Mouse (Mus musculus): ENCODE measurements around the gene Pex16. TPM values are rescaled to one million over a fixed set of nuclear protein-coding genes. Genes with fewer than 3 reads are reported as not detected.

Gene Pex16
- polyA plus RNA-seq, 1 experiment from 2014 or later: 26.1 TPM

DNA sequence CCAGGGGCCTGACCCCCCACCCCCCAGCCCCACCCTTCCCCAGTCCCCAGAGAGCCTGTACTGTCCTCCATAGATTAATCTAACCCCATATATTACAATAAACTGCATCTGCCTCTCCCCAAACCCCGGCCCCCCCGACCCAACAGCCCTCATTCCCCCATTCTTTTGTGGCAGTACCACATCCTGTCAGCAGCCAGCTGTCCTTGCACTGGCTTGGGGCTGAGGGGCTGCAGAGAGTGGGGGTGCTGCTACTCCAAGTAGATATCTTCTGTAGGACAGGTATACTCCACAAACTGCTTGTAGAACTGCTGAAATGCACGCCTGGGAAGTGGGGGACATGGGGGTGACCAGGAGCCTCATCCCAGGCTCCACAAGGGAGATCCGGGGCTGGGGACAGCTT lies 9.6 kb downstream of the Pex16 start:
- no peak for DNase-seq (ENCODE audit: low spot score)
- H3K9me3 ChIP-seq (replicated peaks): no peaks in the 10 kb centered on the region
- H3K27ac ChIP-seq (replicated peaks): no peak overlapping the region
- peaks cover 30% of the 10 kb centered on the region for H3K4me1 ChIP-seq
- 81% methylated on average over 4 of the region's 4 CpGs for WGBS
- H3K36me3 ChIP-seq: peaks cover 91% of the 10 kb centered on the region
- H3K4me3 ChIP-seq: no peak overlapping the region
- no peaks in the 10 kb centered on the region; the same call in 1 of the 2 replicates for H3K27me3 ChIP-seq (ENCODE audit: low read depth, poor library complexity, severe bottlenecking)

DNA sequence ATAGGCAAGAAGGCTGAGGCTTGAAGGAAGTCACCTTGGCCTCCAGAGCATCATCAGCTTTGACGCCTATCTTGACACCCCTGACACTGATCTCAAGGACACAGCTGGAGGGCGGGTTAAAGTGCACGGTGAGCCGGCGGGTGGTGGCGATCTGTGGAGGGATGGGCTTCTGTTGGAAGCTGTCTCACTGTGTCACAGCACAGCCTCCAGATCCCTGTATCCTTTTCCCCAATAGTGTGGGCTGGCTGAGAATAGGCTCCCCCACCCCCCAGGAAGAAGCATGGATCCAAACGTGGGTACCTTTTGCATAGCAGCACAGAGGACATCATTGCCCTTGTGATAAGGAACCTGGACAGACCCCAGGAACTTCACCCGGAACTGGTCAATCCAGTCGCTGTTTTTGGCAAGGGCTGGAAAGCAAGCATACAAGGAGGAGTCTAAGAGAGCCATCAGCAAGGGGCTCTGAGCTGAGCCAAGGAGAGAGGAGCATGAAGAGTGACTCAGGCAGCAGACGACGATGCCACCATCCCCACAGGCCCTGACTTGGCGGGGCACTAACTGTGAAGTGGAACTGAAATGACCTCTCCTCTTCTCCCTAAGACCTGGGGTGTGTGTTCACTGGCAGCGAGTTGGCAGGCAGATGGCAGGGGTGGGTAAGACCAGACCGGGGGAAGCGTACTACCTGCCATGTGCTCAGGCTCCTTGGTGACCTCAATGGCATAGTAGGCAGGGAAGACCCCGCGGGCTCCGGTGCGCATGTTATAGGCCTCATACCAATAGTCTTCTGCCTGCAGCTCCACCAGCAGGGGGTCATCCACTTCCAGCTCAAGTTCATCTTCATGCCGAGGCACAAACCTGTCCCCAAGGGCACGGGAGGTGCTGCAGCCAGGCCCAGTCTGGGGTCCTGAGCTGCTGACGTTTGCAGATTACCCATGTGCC lies 10.9 kb downstream of the Pex16 start:
- DNase-seq (ENCODE audit: low spot score): no peak
- Histone ChIP-seq H3K36me3 (peaks cover 78% of the 10 kb centered on the region), H3K27me3 (ENCODE audit: low read depth, poor library complexity, severe bottlenecking) (no peaks in the 10 kb centered on the region; the same call in 1 of the 2 replicates), H3K4me3 (no peak overlapping the region), H3K4me1 (peaks cover 42% of the 10 kb centered on the region), H3K9me3 (replicated peaks) (no peaks in the 10 kb centered on the region), H3K27ac (replicated peaks) (no peak overlapping the region)
- WGBS: 88% methylated on average over 22 of the region's 22 CpGs

DNA sequence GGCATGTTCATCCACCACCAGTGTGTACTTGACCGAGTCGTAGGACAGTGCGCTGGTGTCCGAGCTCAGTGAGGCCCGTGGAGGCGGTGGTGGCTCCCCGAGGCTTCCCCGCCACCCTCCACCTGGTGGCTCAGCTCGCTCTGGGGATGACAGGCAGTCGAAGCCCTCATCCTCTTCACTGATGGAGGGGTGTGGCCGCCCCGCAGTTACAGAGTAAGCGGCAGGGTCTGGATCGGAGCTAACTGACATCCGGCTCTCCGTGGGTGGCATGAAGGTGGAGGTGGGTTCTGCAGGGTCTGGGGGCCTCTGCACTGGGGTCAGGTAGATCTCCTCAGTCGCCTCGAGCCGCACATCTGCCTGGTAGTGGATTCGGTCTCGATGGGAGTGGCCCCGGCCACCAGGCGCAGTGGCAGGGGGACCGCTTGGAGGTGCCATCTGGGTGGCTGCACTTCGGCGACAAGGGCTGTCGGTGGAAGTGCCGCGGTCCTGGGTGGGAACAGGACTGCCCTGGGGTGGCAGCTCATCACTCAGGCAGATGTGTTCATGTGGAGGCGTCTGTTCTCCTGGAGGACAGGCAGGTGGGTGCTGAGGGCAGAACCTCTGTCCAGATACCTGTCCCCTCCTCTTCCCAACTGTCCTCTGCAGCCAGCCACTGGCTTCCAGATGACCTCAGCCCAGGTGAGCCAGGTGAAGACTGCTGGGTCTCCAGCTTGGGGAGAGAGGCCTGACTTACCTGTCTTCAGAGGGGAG lies 12.5 kb downstream of the Pex16 start:
- peaks cover 50% of the 10 kb centered on the region for H3K4me1 ChIP-seq
- H3K36me3 ChIP-seq: peaks cover 62% of the 10 kb centered on the region
- DNase-seq (ENCODE audit: low spot score): no peak

DNA sequence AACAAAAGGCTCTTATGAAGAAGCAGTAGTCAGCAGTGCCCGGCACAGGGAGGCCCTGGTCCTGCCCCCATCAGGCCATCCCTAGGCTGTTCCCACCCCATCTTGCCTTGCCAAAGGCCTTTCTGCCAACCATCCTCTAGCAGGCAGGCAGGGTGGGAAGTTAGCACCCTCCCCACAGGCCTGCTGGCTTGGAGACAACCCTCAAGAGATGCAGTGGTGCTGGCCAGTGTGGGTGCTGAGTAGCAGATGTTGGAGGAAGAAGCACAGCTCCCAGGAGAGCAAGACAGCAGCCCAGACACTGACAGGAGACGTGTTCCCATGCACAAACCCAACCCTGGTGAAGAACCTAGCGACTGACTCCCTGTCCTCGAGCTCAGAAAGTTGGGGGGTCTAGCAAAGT lies 13.2 kb downstream of the Pex16 start:
- Histone ChIP-seq H3K9me3 (replicated peaks) (no peaks in the 10 kb centered on the region), H3K4me3 (peak overlapping the region; percentile 66), H3K36me3 (peaks cover 55% of the 10 kb centered on the region), H3K4me1 (peaks cover 57% of the 10 kb centered on the region), H3K27ac (replicated peaks) (peak overlapping the region; percentile 93), H3K27me3 (ENCODE audit: low read depth, poor library complexity, severe bottlenecking) (peaks cover 10% of the 10 kb centered on the region)
- DNase-seq (ENCODE audit: low spot score): no peak
- WGBS: 89% methylated on average over 4 of the region's 4 CpGs

More for the DNA sequence above, 12.5 kb downstream of the Pex16 start:
- Histone ChIP-seq H3K9me3 (replicated peaks) (no peaks in the 10 kb centered on the region), H3K4me3 (peak overlapping the region; percentile 66; the same call in 1 of the 2 replicates), H3K27ac (replicated peaks) (peak overlapping the region; percentile 93), H3K27me3 (ENCODE audit: low read depth, poor library complexity, severe bottlenecking) (peaks cover 10% of the 10 kb centered on the region)
- 92% methylated on average over 30 of the region's 30 CpGs for WGBS

DNA sequence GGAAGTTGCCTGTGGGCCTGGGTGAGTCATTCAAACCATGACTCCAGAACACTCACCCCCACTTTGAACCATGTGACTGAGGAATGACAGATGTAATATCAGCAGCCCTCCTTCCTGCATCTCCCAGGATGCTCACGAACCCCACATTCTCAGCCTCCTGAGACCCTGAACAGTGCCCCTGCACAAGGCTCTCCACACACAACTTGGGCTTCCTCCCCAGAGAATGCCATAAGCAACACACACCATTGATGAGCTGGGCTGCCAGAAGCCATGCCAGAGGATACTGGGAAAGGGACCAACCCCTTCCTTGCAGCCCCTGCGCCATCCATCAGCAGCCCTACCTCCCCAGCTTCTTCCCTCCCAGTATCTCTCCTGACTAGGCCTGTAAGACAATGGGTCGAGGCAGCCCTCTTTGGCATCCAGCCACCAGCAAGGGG lies 13.6 kb downstream of the Pex16 start:
- H3K27ac ChIP-seq (replicated peaks): peak overlapping the region; percentile 93
- whole genome bisulfite sequencing: 59% methylated on average over 3 of the region's 3 CpGs

DNA sequence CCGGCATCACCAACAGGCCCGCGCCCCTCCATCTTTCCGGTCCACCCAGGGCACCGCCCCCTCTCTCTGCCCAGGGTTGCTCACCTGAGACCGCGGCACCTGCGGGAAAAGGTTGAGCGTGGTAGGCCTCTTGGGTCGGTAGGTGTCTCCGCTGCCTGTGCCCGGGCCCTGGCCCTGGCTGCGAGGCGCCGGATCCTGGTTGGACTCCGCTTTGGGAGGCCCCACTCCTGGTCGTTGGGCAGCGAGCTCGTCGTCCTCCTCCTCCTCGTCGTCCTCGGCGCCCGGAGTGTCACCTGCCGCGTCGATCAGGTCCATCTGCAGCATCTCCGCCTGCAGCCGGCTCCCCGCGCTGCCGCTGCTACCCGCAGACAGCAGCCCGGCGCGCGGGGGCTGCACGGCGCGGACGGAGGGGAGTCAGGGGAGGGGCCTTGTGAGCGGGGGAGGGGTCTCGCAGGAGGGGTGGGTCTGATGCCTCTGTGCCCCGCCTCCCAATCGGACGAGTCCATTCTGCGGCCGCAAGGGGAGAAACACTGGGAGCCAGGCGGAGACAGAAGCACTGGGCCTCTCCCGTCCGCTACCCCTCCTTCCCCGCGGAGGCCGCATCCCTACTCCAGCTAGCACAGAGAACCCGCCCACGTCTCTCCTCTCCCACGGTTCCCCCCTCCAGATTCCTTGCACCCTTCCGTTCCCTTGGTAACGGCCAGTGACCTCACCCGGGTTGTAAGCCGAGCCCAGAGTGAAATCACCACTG lies 14.6 kb downstream of the Pex16 start:
- WGBS: under 1% methylated on average over 61 of the region's 62 CpGs
- peak overlapping the region; percentile 93 for H3K27ac ChIP-seq (replicated peaks)
- H3K36me3 ChIP-seq: peaks cover 41% of the 10 kb centered on the region
- peak overlapping the region; percentile 66 for H3K4me3 ChIP-seq
- no peaks in the 10 kb centered on the region for H3K9me3 ChIP-seq (replicated peaks)
- peak; percentile 99 for DNase-seq (ENCODE audit: low spot score)
- peaks cover 21% of the 10 kb centered on the region for H3K27me3 ChIP-seq (ENCODE audit: low read depth, poor library complexity, severe bottlenecking)
- peaks cover 68% of the 10 kb centered on the region for H3K4me1 ChIP-seq

More for the DNA sequence above, 13.6 kb downstream of the Pex16 start:
- peaks cover 12% of the 10 kb centered on the region for H3K27me3 ChIP-seq (ENCODE audit: low read depth, poor library complexity, severe bottlenecking)
- no peaks in the 10 kb centered on the region for H3K9me3 ChIP-seq (replicated peaks)
- H3K4me3 ChIP-seq: peak overlapping the region; percentile 66
- no peak for DNase-seq (ENCODE audit: low spot score)
- peaks cover 61% of the 10 kb centered on the region for H3K4me1 ChIP-seq
- H3K36me3 ChIP-seq: peaks cover 51% of the 10 kb centered on the region

DNA sequence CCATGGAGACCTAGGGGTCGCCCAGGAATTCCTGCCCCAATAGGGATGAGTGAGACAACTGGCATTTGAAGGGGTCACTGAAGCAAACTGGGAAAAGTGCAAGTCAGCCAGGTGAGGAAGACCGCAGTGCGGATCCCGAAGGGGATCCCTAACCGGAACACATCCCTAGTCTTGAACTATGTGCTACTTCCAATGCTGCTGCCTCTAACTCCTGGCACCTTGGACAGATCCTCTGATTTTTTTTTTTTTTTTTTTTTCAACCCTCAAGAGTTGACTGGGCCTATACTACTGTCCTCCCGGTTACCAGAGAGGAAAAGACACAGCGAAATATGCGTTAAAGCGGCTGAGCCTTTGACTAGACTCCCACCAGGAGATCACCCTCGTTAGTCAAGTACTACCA lies 15.2 kb downstream of the Pex16 start:
- H3K4me3 ChIP-seq: peak overlapping the region; percentile 66
- H3K27ac ChIP-seq (replicated peaks): peak overlapping the region; percentile 93
- DNase-seq (ENCODE audit: low spot score): no peak
- no peaks in the 10 kb centered on the region for H3K9me3 ChIP-seq (replicated peaks)
- peaks cover 73% of the 10 kb centered on the region for H3K4me1 ChIP-seq
- H3K27me3 ChIP-seq (ENCODE audit: low read depth, poor library complexity, severe bottlenecking): peaks cover 25% of the 10 kb centered on the region
- H3K36me3 ChIP-seq: peaks cover 35% of the 10 kb centered on the region
- 2% methylated on average over 10 of the region's 10 CpGs for WGBS

DNA sequence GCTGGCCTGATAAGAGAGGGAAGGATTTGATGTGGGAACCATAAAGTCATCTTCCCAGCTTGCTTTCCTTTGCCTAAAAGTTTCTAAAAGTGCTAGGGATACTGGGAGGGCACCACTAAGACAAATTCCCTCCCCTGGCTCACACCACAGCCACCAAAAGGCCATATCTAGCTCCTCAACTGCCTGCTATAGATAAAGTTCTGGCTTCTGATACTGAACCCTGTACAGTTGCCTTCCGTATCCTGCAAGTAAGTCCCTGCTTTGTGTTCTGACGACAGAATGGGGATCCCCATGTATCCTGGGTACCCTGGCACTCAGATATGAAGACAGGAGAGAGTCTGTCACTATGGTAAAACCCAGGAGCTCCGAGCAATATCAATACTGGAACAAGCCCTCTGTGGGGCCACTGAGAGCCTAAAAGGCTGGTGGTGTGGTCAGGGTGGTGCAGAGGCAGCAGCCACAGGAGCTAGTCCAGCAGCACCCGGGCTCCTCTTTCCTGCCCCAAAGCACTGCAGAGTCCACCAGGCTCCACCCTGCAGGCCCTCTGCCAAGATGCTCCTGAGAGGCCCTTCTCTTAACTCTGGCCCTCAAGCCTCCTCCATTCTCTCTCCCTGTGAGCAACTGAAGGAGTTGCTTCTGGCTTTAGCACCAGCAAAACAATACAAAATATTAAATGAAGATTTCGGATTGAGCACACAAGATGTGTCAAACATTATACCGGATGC lies 15.9 kb downstream of the Pex16 start:
- DNase-seq (ENCODE audit: low spot score): no peak
- H3K27ac ChIP-seq (replicated peaks): peak overlapping the region; percentile 93
- peaks cover 73% of the 10 kb centered on the region for H3K4me1 ChIP-seq
- 79% methylated on average over 6 of the region's 6 CpGs for WGBS
- peaks cover 25% of the 10 kb centered on the region for H3K27me3 ChIP-seq (ENCODE audit: low read depth, poor library complexity, severe bottlenecking)
- peak overlapping the region; percentile 66 for H3K4me3 ChIP-seq
- H3K9me3 ChIP-seq (replicated peaks): no peaks in the 10 kb centered on the region
- H3K36me3 ChIP-seq: peaks cover 28% of the 10 kb centered on the region

DNA sequence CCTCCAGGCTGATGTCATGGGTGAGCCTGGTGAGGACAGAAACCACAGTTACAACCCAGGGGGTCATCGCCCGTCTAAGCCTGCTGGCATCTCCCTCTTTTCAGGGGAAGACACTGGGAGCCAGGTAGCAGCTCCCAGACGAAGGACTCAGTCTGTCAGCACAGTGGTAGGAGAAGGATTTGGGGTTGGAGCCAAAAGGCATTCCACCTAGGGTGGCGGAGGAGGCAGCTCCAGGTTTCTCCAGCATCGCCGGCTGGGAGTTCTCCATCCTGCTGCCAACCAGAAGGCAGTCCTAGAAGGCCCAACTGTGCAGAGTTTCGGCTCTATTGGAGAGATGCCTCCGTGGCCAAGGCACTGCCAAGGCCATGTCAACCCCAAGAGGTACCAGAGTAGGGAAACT lies 16.6 kb downstream of the Pex16 start:
- DNase-seq (ENCODE audit: low spot score): no peak
- peaks cover 20% of the 10 kb centered on the region for H3K36me3 ChIP-seq
- WGBS: 89% methylated on average over 8 of the region's 8 CpGs
- H3K27me3 ChIP-seq (ENCODE audit: low read depth, poor library complexity, severe bottlenecking): peaks cover 25% of the 10 kb centered on the region
- peak overlapping the region; percentile 93 for H3K27ac ChIP-seq (replicated peaks)
- no peaks in the 10 kb centered on the region for H3K9me3 ChIP-seq (replicated peaks)
- H3K4me1 ChIP-seq: peaks cover 73% of the 10 kb centered on the region
- H3K4me3 ChIP-seq: peak overlapping the region; percentile 66

DNA sequence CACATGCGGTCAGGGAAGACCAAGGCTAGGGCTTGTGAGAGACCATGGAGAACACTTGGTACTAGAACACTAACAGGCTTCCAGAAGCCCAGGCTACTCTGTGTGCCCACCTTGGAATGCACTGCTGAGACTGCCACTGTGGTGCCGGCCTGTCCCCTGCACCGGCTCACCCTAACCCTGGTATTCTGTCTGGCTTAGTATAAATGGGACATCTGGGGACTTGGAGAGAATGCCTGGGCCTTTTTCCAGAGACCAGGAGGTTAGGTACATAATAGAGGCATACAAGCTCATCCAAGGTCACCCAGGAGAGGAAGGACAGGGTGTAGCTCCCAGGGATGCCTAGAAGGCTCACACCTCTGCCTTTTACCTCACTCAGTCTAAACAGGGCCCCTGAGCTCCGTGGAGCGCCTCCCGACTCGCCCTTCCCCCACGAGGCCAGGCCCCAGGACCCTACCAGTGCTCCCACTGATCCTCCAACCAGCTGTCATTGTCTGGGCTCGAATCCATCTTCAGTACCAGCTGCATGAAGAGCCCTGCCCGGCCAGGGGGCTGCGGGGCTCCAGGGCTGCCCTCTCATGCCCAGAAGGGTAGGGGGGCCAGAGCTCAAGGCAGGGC lies 17.3 kb downstream of the Pex16 start:
- H3K4me3 ChIP-seq: peak overlapping the region; percentile 66
- no peak for DNase-seq (ENCODE audit: low spot score)
- peaks cover 77% of the 10 kb centered on the region for H3K4me1 ChIP-seq
- H3K9me3 ChIP-seq (replicated peaks): no peaks in the 10 kb centered on the region
- H3K36me3 ChIP-seq: peaks cover 13% of the 10 kb centered on the region
- WGBS: 31% methylated on average over 11 of the region's 11 CpGs
- peaks cover 25% of the 10 kb centered on the region for H3K27me3 ChIP-seq (ENCODE audit: low read depth, poor library complexity, severe bottlenecking)
- H3K27ac ChIP-seq (replicated peaks): peak overlapping the region; percentile 93

Measured in midbrain, embryonic 10.5 days (tissue).